Mouse (Mus musculus) ES-E14 (cell line): ENCODE results near the gene Best1. TPM values are rescaled to one million over a fixed set of nuclear protein-coding genes. Genes with fewer than 3 reads are reported as not detected.

ENCODE experiments used
- DNase-seq: peaks from one replicate; pipeline ENCODE4 v3.0.0-alpha.2; 2013; ENCODE audit warnings: low read depth, low spot score
- H3K27ac ChIP-seq: 2 replicates; pipeline ENCODE4 v1.5.1; 2012; ENCODE audit warnings: low read depth, mild to moderate bottlenecking, low read length, moderate library complexity, mixed read lengths; ENCODE audit not compliant: poor library complexity, insufficient read depth, severe bottlenecking
- H3K36me3 ChIP-seq: 2 replicates; pipeline ENCODE4 v1.6.1; 2012; ENCODE audit warnings: mild to moderate bottlenecking, low read length, moderate library complexity, mixed read lengths; ENCODE audit not compliant: control insufficient read depth, poor library complexity, insufficient read depth, severe bottlenecking
- H3K4me1 ChIP-seq, 2 experiments: fragments of 150-350 bp in 1 of 2; sonication (generic) in 1 of 2; 2 replicates each; pipeline ENCODE4 v1.6.1; 2012; ENCODE audit warnings: low read length in 2 of 2, mild to moderate bottlenecking in 1 of 2, mixed read lengths in 1 of 2; ENCODE audit not compliant: control insufficient read depth in 2 of 2, insufficient read depth in 2 of 2, poor library complexity in 1 of 2
- H3K4me3 ChIP-seq, 2 experiments: fragments of 150-350 bp in 1 of 2; sonication (generic) in 1 of 2; 2 replicates each; pipeline ENCODE4 v1.5.1; 2012; ENCODE audit warnings: low read length in 2 of 2, low read depth in 1 of 2, mild to moderate bottlenecking in 1 of 2, mixed read lengths in 1 of 2; ENCODE audit not compliant: insufficient read depth in 1 of 2, poor library complexity in 1 of 2, severe bottlenecking in 1 of 2
- H3K9ac ChIP-seq: 2 replicates; pipeline ENCODE4 v1.6.1; 2012; ENCODE audit warnings: low read depth, mild to moderate bottlenecking, low read length, mixed read lengths; ENCODE audit not compliant: poor library complexity, insufficient read depth, severe bottlenecking
- H3K9me3 ChIP-seq: fragments of 150-350 bp; sonication (generic); 2 replicates; pipeline ENCODE4 v1.6.1; 2012; ENCODE audit warnings: low read depth, mild to moderate bottlenecking, low read length; ENCODE audit not compliant: control insufficient read depth, insufficient read depth
- CHD2 ChIP-seq: IDR thresholded peaks from 2 replicates; pipeline ENCODE4 v1.6.1; 2014; ENCODE audit warnings: mild to moderate bottlenecking, low read depth, low read length, inconsistent platforms
- HCFC1 ChIP-seq: IDR thresholded peaks from 2 replicates; pipeline ENCODE4 v1.6.1; 2012; ENCODE audit warnings: low read length, inconsistent platforms, borderline replicate concordance; ENCODE audit not compliant: insufficient read depth
- MAFK ChIP-seq: IDR thresholded peaks from 2 replicates; pipeline ENCODE4 v1.6.1; 2014; ENCODE audit warnings: mild to moderate bottlenecking, low read depth, low read length, inconsistent platforms; ENCODE audit not compliant: insufficient read depth
- ZC3H11A ChIP-seq: IDR thresholded peaks from 2 replicates; pipeline ENCODE4 v1.6.1; 2012; ENCODE audit warnings: low read depth, mild to moderate bottlenecking, inconsistent platforms, low read length, borderline replicate concordance
- ZNF384 ChIP-seq: IDR thresholded peaks from 2 replicates; pipeline ENCODE4 v1.6.1; 2012; ENCODE audit warnings: low read depth, low read length, inconsistent platforms
- in situ Hi-C, 2 experiments: fragments of 600-800 bp; cut with MboI; formaldehyde crosslinking; loops; one replicate each; pipeline ENCODE4 v1.15.1; 2025; ENCODE audit warnings: low sequenced_read_pairs in 2 of 2, inconsistent platforms in 1 of 2; ENCODE audit not compliant: unreplicated experiment in 2 of 2
- total RNA-seq: library from RNA; depleted of rRNA; stranded (reverse); fragments of 300-350 nt; gene quantifications from 2 replicates; pipeline ENCODE4 v1.2.3, GENCODE M21; 2012

Best1 gene
- total RNA-seq, 1 experiment = 0.62 TPM

- H3K27ac ChIP-seq = no peak overlapping the region
- H3K9ac ChIP-seq = no peak overlapping the region
- no peak overlapping the region for H3K4me3 ChIP-seq
- H3K4me1 ChIP-seq = peaks cover 0 to 4% of the 10 kb centered on the region in 2 experiments; a peak in 1 of 4 replicates
- no peaks in the 10 kb centered on the region for H3K9me3 ChIP-seq
- in situ Hi-C loops = no loop called here
- H3K36me3 ChIP-seq = peaks cover 16% of the 10 kb centered on the region
- DNase-seq = no peak
- TF ChIP-seq CHD2 (no peak), HCFC1 (no peak), ZC3H11A (no peak), ZNF384 (no peak), MAFK (no peak)
These were observed 15.5 kb downstream of the Best1 start for GRCm38 (mm10) chr19:9985900-9986421.

- no peaks in the 10 kb centered on the region for H3K9me3 ChIP-seq
- H3K36me3 ChIP-seq = peaks cover 16% of the 10 kb centered on the region
- H3K9ac ChIP-seq = no peak overlapping the region
- TF ChIP-seq ZC3H11A (no peak), ZNF384 (no peak), HCFC1 (no peak), MAFK (no peak)
- in situ Hi-C loops = no loop called here
- peaks cover 0 to 4% of the 10 kb centered on the region in 2 experiments; a peak in 1 of 4 replicates for H3K4me1 ChIP-seq
- no peak overlapping the region for H3K4me3 ChIP-seq
- no peak for DNase-seq
- H3K27ac ChIP-seq = no peak overlapping the region
These were observed 16.1 kb downstream of the Best1 start for GRCm38 (mm10) chr19:9985190-9985899.

GRCm38 (mm10) chr19:9984111-9985055 lies 17.1 kb downstream of the Best1 start:
- TF ChIP-seq HCFC1 (no peak), ZNF384 (no peak), MAFK (no peak), ZC3H11A (no peak), CHD2 (no peak)
- in situ Hi-C loops = no loop called here
- Histone ChIP-seq H3K27ac (no peak overlapping the region), H3K36me3 (peaks cover 16% of the 10 kb centered on the region), H3K4me3 (peak overlapping the region; percentile 97 to 98; a peak in 3 of 4 replicates), H3K9ac (peak overlapping the region; percentile 5; the same call in 1 of the 2 replicates), H3K9me3 (no peaks in the 10 kb centered on the region), H3K4me1 (peaks cover 0 to 5% of the 10 kb centered on the region in 2 experiments; a peak in 1 of 4 replicates)
- DNase-seq = no peak

DNA sequence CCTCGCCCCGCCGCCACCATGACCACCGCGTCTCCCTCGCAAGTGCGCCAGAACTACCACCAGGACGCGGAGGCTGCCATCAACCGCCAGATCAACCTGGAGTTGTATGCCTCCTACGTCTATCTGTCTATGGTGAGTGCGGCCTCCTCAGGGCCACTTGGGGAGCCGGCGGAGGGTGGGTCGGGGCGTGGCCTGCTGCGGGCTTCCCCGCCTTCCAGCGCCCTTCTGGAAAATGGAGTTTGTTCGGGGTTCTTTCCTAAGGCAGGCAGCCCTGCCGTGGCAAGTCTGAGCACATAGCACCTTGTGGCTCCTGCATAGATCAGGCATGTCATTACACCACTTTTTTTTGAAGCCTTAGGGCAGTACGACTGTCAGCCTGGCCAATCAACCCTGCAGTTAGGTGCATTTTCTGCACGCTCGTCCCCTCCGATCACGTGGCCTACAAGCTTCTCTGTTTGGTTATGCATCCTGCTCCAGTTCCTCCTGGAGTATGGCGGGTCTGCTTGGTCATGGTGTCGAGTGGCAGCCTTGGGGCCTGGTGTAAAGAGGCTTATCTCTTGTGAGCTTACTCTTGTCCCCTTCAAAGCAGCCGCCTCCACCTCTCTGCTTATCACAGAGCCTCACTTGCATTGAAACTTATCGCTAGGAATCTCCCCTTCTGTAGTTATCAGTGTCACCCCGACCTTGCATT lies 18.4 kb downstream of the Best1 start:
- Histone ChIP-seq H3K27ac (peak overlapping the region; percentile 83), H3K9me3 (no peaks in the 10 kb centered on the region), H3K4me3 (peak overlapping the region; percentile 97 to 98), H3K36me3 (peaks cover 16% of the 10 kb centered on the region), H3K4me1 (peaks cover 4 to 19% of the 10 kb centered on the region in 2 experiments; a peak in 2 of 4 replicates), H3K9ac (peak overlapping the region; percentile 96)
- in situ Hi-C loops = no loop called here
- TF ChIP-seq ZC3H11A (no peak), CHD2 (no peak), ZNF384 (no peak), MAFK (no peak), HCFC1 (no peak)
- DNase-seq = no peak
